Mouse (Mus musculus) liver, embryonic 11.5 days (tissue): ENCODE data around the gene Rdh19. TPM values are rescaled to one million over a fixed set of nuclear protein-coding genes. Genes with fewer than 3 reads are reported as not detected.
A peak's percentile ranks its signal among the peaks of the same experiment; 100 is the strongest.

Experiments used
- ATAC-seq: fragments of 200-750 bp; cut with Nextera tagmentation; replicated peaks from 2 replicates; pipeline ENCODE4 v1.8.0; 2017; ENCODE audit warnings: moderate number of reproducible peaks, mild to moderate bottlenecking, moderate TSS enrichment, moderate library complexity; ENCODE audit not compliant: low FRiP score
- DNase-seq: peaks from one replicate; pipeline ENCODE4 v3.0.0-alpha.2; 2017; ENCODE audit warnings: low spot score
- H3K27ac ChIP-seq: fragments of 300-500 bp; sonication (generic); 2 replicates; pipeline ENCODE4 v1.5.1; 2014; ENCODE audit warnings: mild to moderate bottlenecking, low read depth, low read length, control low read depth
- H3K27me3 ChIP-seq: fragments of 300-500 bp; sonication (generic); replicated peaks from 2 replicates; pipeline ENCODE4 v1.6.1; 2014; ENCODE audit warnings: low read length, mixed read lengths; ENCODE audit not compliant: control insufficient read depth, insufficient read depth
- H3K36me3 ChIP-seq: fragments of 300-500 bp; sonication (generic); 2 replicates; pipeline ENCODE4 v1.6.1; 2014; ENCODE audit warnings: mild to moderate bottlenecking, low read length, moderate library complexity, mixed read lengths; ENCODE audit not compliant: control insufficient read depth, insufficient read depth
- H3K4me1 ChIP-seq: fragments of 300-500 bp; sonication (generic); replicated peaks from 2 replicates; pipeline ENCODE4 v1.6.1; 2014; ENCODE audit warnings: low read length, mixed read lengths; ENCODE audit not compliant: control insufficient read depth, insufficient read depth
- H3K4me2 ChIP-seq: fragments of 300-500 bp; sonication (generic); 2 replicates; pipeline ENCODE4 v1.6.1; 2014; ENCODE audit warnings: mild to moderate bottlenecking, control low read depth, moderate library complexity
- H3K4me3 ChIP-seq: fragments of 300-500 bp; sonication (generic); 2 replicates; pipeline ENCODE4 v1.5.1; 2014; ENCODE audit warnings: low read depth, low read length, control low read depth
- H3K9ac ChIP-seq: fragments of 300-500 bp; sonication (generic); 2 replicates; pipeline ENCODE4 v1.6.1; 2014; ENCODE audit warnings: low read depth, low read length, control low read depth
- H3K9me3 ChIP-seq: fragments of 300-500 bp; sonication (generic); 2 replicates; pipeline ENCODE4 v1.6.1; 2016; ENCODE audit warnings: low read length, inconsistent platforms, mixed read lengths; ENCODE audit not compliant: control insufficient read depth
- WGBS: fragments of 180-500 bp; shearing (Covaris S2); extraction: QIAGEN DNeasy Blood & Tissue Kit; methylation state at CpG from one replicate; pipeline ENCODE4 v1.1.7; 2014; 5-methylcytosine and 5-hydroxymethylcytosine counted together
- polyA plus RNA-seq: library from polyadenylated mRNA; unstranded; fragments of >200 nt; fragmentation: Nextera tagmentation; extraction: Ambion mirVana; gene quantifications from 2 replicates; pipeline ENCODE4 v1.2.1, GENCODE M21; 2014

Rdh19 gene
- polyA plus RNA-seq, 1 experiment from 2014 or later = not detected

DNA sequence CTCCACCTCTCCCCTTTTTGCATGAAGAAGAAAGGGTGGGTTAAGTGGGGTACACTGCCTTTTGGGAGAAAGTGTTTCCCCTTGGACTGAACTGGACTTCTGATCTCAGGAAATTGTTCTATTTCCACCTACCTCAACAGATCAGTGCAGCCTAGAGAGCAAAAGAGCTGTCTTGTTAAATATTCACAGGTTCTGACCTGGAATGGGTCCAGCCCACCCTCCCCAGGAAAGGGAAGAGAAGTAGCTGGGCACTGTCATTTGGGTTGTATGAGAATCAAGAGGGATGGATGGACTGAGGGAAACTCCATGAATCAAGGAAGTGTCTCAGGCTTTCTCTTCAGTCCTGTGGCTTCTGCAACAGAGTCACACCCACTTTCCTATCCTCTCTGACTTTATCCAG lies 15.2 kb downstream of the Rdh19 start:
- no peak for ATAC-seq
- Histone ChIP-seq H3K4me1 (no peaks in the 10 kb centered on the region), H3K36me3 (no peaks in the 10 kb centered on the region), H3K9me3 (no peaks in the 10 kb centered on the region), H3K9ac (no peak overlapping the region), H3K27ac (no peak overlapping the region), H3K4me2 (no peak overlapping the region), H3K27me3 (no peaks in the 10 kb centered on the region), H3K4me3 (no peak overlapping the region)
- no peak for DNase-seq

DNA sequence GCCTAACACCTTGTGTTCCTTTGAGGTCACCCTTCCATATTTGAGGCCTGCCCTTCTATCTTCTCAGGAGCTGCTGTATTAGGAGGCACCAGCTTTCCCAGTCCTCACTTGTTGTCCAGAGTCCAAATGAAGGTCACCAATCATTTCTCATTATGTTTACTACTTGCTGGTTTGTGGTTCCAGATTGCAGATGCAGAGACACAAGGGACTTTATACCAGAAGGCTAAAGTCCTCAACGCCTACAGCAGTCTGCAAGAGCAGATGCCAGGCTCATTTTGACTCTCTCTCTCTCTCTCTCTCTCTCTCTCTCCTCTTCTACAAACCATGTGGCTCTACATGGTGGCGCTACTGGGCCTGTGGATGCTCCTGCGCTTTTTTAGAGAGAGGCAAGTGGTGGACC lies 16.5 kb downstream of the Rdh19 start, which contains the start of gene Rdh16f2:
TSS of gene Rdh16f2 (plus strand) at position 243 of the 400 bp plus-strand sequence.
- H3K36me3 ChIP-seq = no peaks in the 10 kb centered on the region

DNA sequence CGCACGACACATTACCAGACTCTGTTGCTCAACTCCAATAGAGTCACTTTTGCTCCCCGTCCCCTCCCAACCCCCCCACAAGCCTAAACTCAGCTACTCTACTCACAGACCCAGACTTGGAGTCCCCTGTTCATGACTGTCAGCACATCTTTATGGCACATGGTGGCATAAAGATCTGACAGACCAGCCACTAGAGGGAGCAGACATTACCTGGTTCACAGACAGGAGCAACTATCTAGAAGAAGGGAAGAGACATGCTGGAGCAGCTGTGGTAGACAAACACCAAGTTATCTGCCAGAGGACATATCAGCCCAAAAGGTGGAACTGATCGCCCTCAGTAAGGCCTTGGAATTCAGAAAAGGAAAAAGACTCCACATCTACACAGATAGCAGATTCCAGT lies 22.8 kb downstream of the Rdh19 start:
- Histone ChIP-seq H3K9me3 (no peaks in the 10 kb centered on the region), H3K4me1 (no peaks in the 10 kb centered on the region), H3K27ac (no peak overlapping the region), H3K4me3 (no peak overlapping the region), H3K36me3 (no peaks in the 10 kb centered on the region), H3K27me3 (no peaks in the 10 kb centered on the region), H3K9ac (no peak overlapping the region), H3K4me2 (no peak overlapping the region)
- DNase-seq (no peak), ATAC-seq (no peak)
- WGBS = 64% methylated on average over 4 of the region's 4 CpGs

More for the DNA sequence above, 16.5 kb downstream of the Rdh19 start, which contains the start of gene Rdh16f2:
- WGBS = 73% methylated on average over 3 of the region's 3 CpGs
- Histone ChIP-seq H3K9ac (no peak within 1 kb of the TSS), H3K9me3 (no peaks in the 10 kb centered on the region), H3K4me1 (no peaks in the 10 kb centered on the region), H3K4me2 (no peak within 1 kb of the TSS), H3K27ac (no peak within 1 kb of the TSS), H3K4me3 (no peak within 1 kb of the TSS), H3K27me3 (no peaks in the 10 kb centered on the region)
- ATAC-seq = no peak
- no peak for DNase-seq

DNA sequence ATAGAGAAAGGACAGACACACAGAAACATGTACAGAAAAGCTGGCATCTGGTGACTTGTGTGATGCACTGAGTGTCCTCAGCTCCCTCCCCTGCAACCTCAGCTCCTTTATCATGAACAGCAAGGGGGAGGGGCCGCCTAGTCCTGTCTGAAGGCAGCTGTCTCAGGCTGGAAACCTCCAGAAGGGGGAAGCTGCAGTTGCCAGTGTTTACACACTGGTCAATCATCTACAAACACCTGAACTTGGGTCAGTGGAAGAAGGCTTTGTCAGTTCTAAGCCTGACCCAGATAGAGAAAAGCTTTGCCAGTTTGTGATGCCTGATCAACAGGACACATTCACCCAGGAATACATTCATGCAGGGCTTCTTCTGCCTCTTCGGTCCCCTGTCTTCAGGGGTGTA lies 28.0 kb downstream of the Rdh19 start:
- Histone ChIP-seq H3K9ac (no peak overlapping the region), H3K9me3 (no peaks in the 10 kb centered on the region), H3K4me3 (no peak overlapping the region), H3K36me3 (no peaks in the 10 kb centered on the region), H3K27me3 (no peaks in the 10 kb centered on the region), H3K27ac (peak overlapping the region; percentile 17), H3K4me1 (peaks cover 16% of the 10 kb centered on the region), H3K4me2 (0 out of 2 replicates have a peak overlapping the region, but pooled peaks have one; percentile 6)
- ATAC-seq (peak; percentile 61), DNase-seq (peak; percentile 40)
- 34% methylated on average over 2 of the region's 2 CpGs for WGBS

DNA sequence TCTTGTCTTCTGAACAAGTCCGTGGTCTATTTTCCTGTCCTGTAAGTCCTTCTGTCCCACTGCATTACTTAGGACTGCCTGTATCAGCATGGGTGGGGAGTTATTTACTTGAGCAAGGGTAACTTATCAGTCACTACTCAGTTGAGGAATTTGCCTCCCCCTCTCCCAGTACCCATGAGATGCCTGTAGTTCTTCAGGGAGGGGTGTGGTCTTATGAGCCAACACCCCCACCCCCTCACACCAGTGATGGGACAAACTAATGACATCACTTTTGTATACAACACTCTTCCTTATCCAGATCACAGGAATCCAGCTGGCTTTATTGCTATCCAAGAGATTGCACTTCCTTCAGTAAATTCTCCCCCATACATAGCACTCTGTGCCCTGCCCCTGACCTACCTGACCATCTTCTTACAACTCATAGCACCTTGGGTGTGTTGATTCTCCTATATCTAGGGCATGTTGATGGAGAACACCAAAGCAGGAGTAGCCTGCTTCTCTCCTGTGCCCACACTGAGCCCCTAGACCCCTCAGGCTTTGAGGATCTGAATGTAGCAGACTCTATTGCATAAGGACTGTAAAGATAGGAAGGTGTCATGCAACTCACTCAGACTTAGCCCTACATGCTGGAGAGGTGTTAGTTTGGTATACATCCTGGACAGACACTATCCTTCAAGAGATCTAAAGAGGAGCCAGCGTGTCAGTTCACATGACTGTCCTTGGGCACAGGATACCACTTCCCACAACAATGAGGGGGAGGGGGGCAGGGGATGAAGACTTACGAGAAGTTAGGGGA lies 28.7 kb downstream of the Rdh19 start:
- Histone ChIP-seq H3K4me1 (peaks cover 16% of the 10 kb centered on the region), H3K9ac (no peak overlapping the region), H3K4me2 (0 out of 2 replicates have a peak overlapping the region, but pooled peaks have one; percentile 6), H3K27ac (peak overlapping the region; percentile 17), H3K27me3 (no peaks in the 10 kb centered on the region), H3K36me3 (no peaks in the 10 kb centered on the region), H3K4me3 (no peak overlapping the region), H3K9me3 (no peaks in the 10 kb centered on the region)
- peak; percentile 49 for ATAC-seq
- DNase-seq = no peak
- 55% methylated on average over 3 of the region's 3 CpGs for WGBS

DNA sequence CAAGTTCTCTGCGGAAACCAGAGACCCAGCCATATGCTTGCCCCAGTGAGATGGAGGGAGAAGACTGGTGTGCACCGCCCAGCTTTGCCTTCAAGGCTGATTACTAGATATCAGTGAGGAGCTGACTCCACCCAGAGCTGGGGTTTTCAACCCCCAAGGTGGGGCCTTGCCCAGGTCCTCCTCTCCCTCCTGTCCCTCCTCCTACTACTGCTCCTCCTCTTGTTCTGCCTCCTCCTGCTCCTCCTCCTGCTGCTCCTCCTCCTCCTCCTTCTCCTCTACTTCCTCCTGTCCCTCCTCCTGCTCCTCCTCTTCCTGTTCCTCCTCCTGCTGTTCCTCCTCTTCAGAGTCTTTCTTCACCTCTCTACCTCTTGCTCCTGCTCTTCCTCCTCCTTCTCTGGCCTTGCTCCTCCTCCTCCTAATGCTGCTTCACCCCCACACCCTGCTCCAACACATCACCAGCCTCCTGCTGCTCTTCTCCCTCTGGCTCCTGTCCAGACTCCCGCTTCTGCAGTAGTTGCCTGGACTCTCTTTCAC lies 29.5 kb downstream of the Rdh19 start:
- DNase-seq = no peak

DNA sequence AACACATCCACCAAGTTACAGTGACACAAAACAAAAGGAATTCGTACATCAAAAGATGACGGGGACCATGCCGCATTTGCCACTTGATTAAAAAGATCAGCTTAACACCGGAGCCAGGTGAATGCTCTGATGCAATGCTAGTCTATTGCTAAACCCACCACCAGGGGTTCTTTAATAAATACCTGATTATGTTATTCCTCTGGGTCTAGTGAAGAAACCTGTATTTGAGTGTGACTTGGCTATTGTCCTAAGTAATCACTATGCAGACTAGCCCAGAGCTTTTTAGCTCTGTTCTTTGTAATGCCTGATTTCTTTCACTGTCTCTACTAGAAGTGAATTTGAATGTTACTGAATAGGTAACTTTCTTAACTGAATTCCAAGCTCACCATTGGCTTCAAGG lies 31.3 kb downstream of the Rdh19 start:
- Histone ChIP-seq H3K4me3 (no peak overlapping the region), H3K27ac (no peak overlapping the region), H3K4me1 (peaks cover 16% of the 10 kb centered on the region), H3K27me3 (no peaks in the 10 kb centered on the region), H3K4me2 (no peak overlapping the region), H3K9me3 (no peaks in the 10 kb centered on the region), H3K36me3 (no peaks in the 10 kb centered on the region), H3K9ac (no peak overlapping the region)
- DNase-seq (no peak), ATAC-seq (no peak)
- 86% methylated on average over 4 of the region's 4 CpGs for WGBS

More for the DNA sequence above, 29.5 kb downstream of the Rdh19 start:
- Histone ChIP-seq H3K4me1 (peaks cover 16% of the 10 kb centered on the region), H3K27me3 (no peaks in the 10 kb centered on the region), H3K27ac (no peak overlapping the region), H3K4me2 (no peak overlapping the region), H3K4me3 (no peak overlapping the region), H3K36me3 (no peaks in the 10 kb centered on the region), H3K9ac (no peak overlapping the region), H3K9me3 (no peaks in the 10 kb centered on the region)
- peak; percentile 82 for ATAC-seq
- WGBS = 56% methylated on average over 3 of the region's 3 CpGs

DNA sequence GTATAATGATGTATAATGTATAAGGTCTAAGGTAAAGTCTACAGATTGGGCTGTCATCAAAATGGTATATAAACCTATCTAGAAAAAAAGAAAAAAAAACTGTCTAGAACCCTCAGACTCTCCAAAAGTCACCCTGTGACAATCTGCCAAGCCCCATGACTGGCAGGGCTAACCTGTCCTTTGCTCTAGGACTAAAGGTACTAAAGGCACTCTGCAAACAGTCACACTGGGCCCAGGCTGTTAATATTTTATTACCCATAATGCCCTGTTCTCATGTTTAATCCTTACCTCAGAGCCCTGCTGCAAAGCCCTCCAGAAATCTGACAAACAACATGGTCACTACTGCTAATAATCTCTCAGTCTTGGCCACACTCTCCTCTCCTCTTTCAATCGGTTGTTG lies 36.8 kb downstream of the Rdh19 start:
- H3K9ac ChIP-seq = no peak overlapping the region
- DNase-seq (no peak), ATAC-seq (no peak)
- H3K4me1 ChIP-seq = no peaks in the 10 kb centered on the region
- H3K4me2 ChIP-seq = no peak overlapping the region
- no peaks in the 10 kb centered on the region for H3K36me3 ChIP-seq
- no peak overlapping the region for H3K27ac ChIP-seq
- H3K27me3 ChIP-seq = no peaks in the 10 kb centered on the region
- H3K9me3 ChIP-seq = no peaks in the 10 kb centered on the region
- H3K4me3 ChIP-seq = no peak overlapping the region
- WGBS = 70% methylated on average over 1 of the region's 1 CpGs

DNA sequence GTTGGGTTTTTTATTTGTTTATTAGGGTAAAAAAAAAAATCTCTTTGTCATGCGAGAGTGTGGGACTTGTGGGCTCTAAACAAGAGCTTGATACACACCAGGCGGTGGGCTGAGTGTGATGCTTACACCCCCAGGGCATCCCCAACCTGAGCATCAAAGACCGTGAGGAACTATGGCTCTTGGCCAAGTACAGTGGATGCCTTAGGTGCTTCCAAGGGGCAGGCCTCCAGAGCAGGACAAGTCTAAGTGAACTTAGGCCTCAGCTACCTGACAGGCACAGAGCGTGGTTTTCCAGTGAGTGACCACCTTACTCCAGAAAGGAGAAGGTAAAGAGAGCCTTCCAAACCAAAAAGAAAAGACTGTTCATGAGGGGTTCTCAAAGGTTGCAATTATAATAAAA lies 37.2 kb downstream of the Rdh19 start:
- ATAC-seq (no peak), DNase-seq (no peak)
- Histone ChIP-seq H3K27ac (no peak overlapping the region), H3K4me3 (no peak overlapping the region), H3K27me3 (no peaks in the 10 kb centered on the region), H3K9me3 (no peaks in the 10 kb centered on the region), H3K4me2 (no peak overlapping the region), H3K4me1 (no peaks in the 10 kb centered on the region), H3K9ac (no peak overlapping the region), H3K36me3 (no peaks in the 10 kb centered on the region)
- WGBS = 75% methylated on average over 4 of the region's 4 CpGs
